Mouse (Mus musculus) left cerebral cortex, postnatal 4 days (tissue): Measurements from ENCODE around the gene Gpn1. TPM values are rescaled to one million over a fixed set of nuclear protein-coding genes. Genes with fewer than 3 reads are reported as not detected.

Experiments
- DNase-seq: peaks from one replicate; pipeline ENCODE4 v3.0.0-alpha.2; 2022
- intact Hi-C: fragments of 180-260 bp; cut with DNase I; formaldehyde crosslinking; loops from one replicate; pipeline ENCODE4 v1.15.1; 2025
- total RNA-seq, 2 experiments: library from RNA; stranded (reverse); gene quantifications; 2 replicates each; pipeline ENCODE4 v1.2.3; 2021

Gpn1 gene
- total RNA-seq, 2 experiments from 2014 or later = 42.2 to 44.3 TPM

- DNase-seq = no peak
- intact Hi-C loops = no loop called here
These were observed 34.0 kb downstream of the Gpn1 start for GRCm38 (mm10) chr5:31528560-31528959.

DNA sequence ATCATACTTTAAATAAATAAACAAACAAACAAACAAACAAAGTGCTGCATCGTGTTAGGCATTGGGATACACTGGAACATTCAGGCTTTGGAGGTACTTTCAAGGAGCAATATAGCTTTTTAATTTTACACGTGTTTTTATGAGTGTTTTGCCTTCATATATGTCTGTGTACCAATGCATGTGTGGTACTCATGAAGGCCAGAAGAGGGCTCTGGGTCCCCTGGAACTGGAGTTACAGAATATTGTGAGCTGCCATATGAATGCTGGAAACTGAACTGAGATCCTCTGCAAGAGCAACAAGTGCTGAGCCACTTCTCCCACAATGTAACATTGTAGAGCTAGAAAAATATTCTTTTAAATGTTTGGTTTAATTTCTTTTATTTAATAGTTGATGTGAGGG is 40.7 kb downstream of the Gpn1 start:
- intact Hi-C loops = no loop called here
- no peak for DNase-seq

DNA sequence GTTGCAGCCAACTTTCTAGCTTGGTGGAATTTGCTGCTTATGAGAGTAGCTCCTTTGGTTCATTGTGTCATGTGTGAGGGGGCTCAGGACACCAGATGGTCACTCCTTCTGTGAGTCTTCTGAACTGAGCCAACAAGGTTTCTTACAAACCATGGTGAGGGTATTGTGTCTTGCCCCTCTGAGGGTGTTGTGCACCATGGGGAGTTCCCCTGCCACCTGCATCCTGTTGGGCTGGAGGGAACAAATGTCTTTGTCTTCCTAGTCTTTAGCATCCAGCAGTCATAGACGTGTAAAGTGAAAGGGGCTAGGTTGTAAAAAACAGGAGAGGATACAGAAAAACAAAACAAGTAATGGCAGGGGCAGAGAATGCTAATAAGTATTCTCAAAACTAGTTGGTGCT is 64.9 kb downstream of the Gpn1 start:
- intact Hi-C loops = no loop called here
- DNase-seq = no peak

DNA sequence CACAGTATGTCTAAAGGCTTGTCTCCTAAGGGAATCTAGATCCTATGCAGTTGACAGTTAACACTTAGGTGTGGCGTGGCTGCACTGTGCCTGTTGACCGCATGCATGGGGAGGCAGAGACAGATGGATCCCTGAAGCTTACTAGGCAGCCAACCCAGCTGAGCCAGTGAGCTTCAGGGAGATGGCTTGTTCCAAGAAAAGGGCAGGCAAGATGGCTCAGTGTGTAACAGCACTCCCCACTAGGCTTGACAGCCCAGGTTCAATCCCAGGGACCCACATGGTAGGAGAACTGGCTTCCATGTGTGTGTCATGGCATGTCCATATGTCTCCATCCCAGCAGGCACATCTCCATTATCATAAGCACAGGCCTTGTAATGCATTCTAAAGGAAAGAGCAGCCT is 65.8 kb downstream of the Gpn1 start:
- no peak for DNase-seq
- intact Hi-C loops = loop anchor here (10.0 kb wide), 1 partner anchor 744 kb away; no protein-coding TSS in a partner anchor

DNA sequence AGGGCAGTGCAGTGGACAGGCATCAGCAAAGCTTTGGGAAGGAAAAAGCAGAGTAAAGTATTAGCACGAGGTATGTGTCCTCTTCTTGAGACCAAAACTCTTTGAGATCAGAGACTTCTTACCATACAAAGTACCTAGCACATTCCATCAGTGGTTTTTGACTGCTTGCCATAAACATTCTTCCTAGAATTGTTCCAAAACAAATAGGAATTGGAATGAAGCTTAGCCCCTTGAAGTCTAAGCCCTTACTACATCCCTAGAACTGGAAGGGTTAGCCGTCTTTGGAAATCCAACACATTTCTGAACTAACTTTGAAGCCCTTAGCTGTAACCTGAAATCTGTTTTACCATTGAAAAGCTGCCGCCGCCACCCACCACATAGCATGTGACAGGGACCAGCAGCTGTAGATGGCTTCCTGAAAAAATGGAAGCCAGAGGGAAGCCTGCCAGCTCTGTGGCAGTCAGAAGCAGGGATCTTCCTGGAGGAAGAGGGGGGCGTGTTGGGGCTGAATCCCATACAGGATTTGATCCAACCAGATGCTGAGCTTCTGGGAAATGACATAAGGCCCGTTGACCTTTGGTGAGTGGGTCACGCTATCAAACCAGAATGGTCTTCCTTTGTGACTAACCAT is 67.6 kb downstream of the Gpn1 start:
- no peak for DNase-seq
- intact Hi-C loops = loop anchor here (10.0 kb wide), 1 partner anchor 743 kb away; no protein-coding TSS in a partner anchor

Other genes starting within 250 kb of the Gpn1 start
- 1 to 10 TPM; 2.2 to 3.1 TPM for gene Krtcap3, start 243.1 kb upstream of the Gpn1 start, total RNA-seq
- gene Ift172, start 203.6 kb upstream of the Gpn1 start, total RNA-seq = 10 to 100 TPM; 65.9 to 69.3 TPM
- 100 to 1,000 TPM; 170 to 172 TPM for gene Fndc4, start 198.7 kb upstream of the Gpn1 start, total RNA-seq
- gene Gckr, start 197.3 kb upstream of the Gpn1 start, total RNA-seq = under 1 TPM in 1 of 2 experiments, not detected in 1; 0.52 TPM
- 10 to 100 TPM; 92.5 to 93.8 TPM for gene Zfp512, start 42.3 kb upstream of the Gpn1 start, total RNA-seq
- under 1 TPM; 0.54 TPM for gene 4930548H24Rik, start 9.0 kb upstream of the Gpn1 start, total RNA-seq
- 10 to 100 TPM; 41.5 to 48.7 TPM for gene Slc4a1ap, start 32.3 kb downstream of the Gpn1 start, total RNA-seq
- 10 to 100 TPM; 17.6 to 17.9 TPM for gene Supt7l, start 33.1 kb downstream of the Gpn1 start, total RNA-seq
- 100 to 1,000 TPM; 116 to 121 TPM for gene Mrpl33, start 102.2 kb downstream of the Gpn1 start, total RNA-seq
- gene Rbks, start 202.9 kb downstream of the Gpn1 start, total RNA-seq = 1 to 10 TPM; 1.4 to 2.0 TPM
- 10 to 100 TPM; 38.1 to 39.1 TPM for gene Babam2, start 202.9 kb downstream of the Gpn1 start, total RNA-seq